Mouse (Mus musculus): ENCODE measurements around the gene Sbsn. TPM values are rescaled to one million over a fixed set of nuclear protein-coding genes. Genes with fewer than 3 reads are reported as not detected.

Sbsn gene
- polyA plus RNA-seq, 1 experiment: 0.79 TPM

GRCm38 (mm10) chr7:30758853-30759252 is 7.6 kb downstream of the Sbsn start:
- Histone ChIP-seq H3K36me3 (ENCODE audit: control insufficient read depth, insufficient read depth) (no peaks in the 10 kb centered on the region), H3K79me2 (ENCODE audit: control insufficient read depth, insufficient read depth) (no peaks in the 10 kb centered on the region), H3K4me2 (ENCODE audit: low read depth) (no peak overlapping the region), H3K4me3 (no peak overlapping the region), H3K27me3 (ENCODE audit: control insufficient read depth, insufficient read depth, insufficient read length) (peaks cover 14% of the 10 kb centered on the region), H3ac (ENCODE audit: control insufficient read depth, insufficient read length) (no peak overlapping the region)
- TF ChIP-seq USF1 (IDR thresholded peaks at IDR 0.05; ENCODE audit: low read depth) (no peak), POLR2AphosphoS2 (IDR thresholded peaks at IDR 0.05; ENCODE audit: insufficient read length, low read depth) (no peak), REST (IDR thresholded peaks at IDR 0.05; ENCODE audit: insufficient read depth, insufficient read length) (no peak), TCF12 (IDR thresholded peaks at IDR 0.05; ENCODE audit: insufficient read depth, poor library complexity, severe bottlenecking) (no peak), MYOD1 (IDR thresholded peaks at IDR 0.05; ENCODE audit: control insufficient read depth in 1 of 3, insufficient read length in 2 of 3, low read depth in 2 of 3) (no peak), CEBPB (IDR thresholded peaks at IDR 0.05; ENCODE audit: insufficient read depth, poor library complexity, severe bottlenecking) (no peak), E2F4 (IDR thresholded peaks at IDR 0.05; ENCODE audit: insufficient read depth) (no peak), MAX (IDR thresholded peaks at IDR 0.05; ENCODE audit: low read depth) (no peak), TCF3 (IDR thresholded peaks at IDR 0.05; ENCODE audit: insufficient read length, low read depth) (no peak), MYOG (IDR thresholded peaks at IDR 0.05; ENCODE audit: control insufficient read depth in 1 of 3, insufficient read depth in 1 of 3, insufficient read length in 2 of 3, low read depth in 2 of 3) (no peak), POLR2A (IDR thresholded peaks at IDR 0.05; ENCODE audit: insufficient read length, low read depth) (no peak), SRF (IDR thresholded peaks at IDR 0.05; ENCODE audit: control insufficient read depth, insufficient read length, low read depth) (no peak)

- Histone ChIP-seq H3ac (ENCODE audit: control insufficient read depth, insufficient read length) (no peak overlapping the region), H3K27me3 (ENCODE audit: control insufficient read depth, insufficient read depth, insufficient read length) (peaks cover 31% of the 10 kb centered on the region), H3K4me2 (ENCODE audit: low read depth) (no peak overlapping the region), H3K79me2 (ENCODE audit: control insufficient read depth, insufficient read depth) (no peaks in the 10 kb centered on the region), H3K36me3 (ENCODE audit: control insufficient read depth, insufficient read depth) (no peaks in the 10 kb centered on the region), H3K4me3 (no peak overlapping the region)
- TF ChIP-seq POLR2A (IDR thresholded peaks at IDR 0.05; ENCODE audit: insufficient read length, low read depth): no peak
- no peak for TF ChIP-seq MYOG (IDR thresholded peaks at IDR 0.05; ENCODE audit: control insufficient read depth in 1 of 3, insufficient read depth in 1 of 3, insufficient read length in 2 of 3, low read depth in 2 of 3)
- TF ChIP-seq TCF3 (IDR thresholded peaks at IDR 0.05; ENCODE audit: insufficient read length, low read depth): no peak
- TF ChIP-seq SRF (IDR thresholded peaks at IDR 0.05; ENCODE audit: control insufficient read depth, insufficient read length, low read depth): no peak
- no peak for TF ChIP-seq POLR2AphosphoS2 (IDR thresholded peaks at IDR 0.05; ENCODE audit: insufficient read length, low read depth)
- no peak for TF ChIP-seq USF1 (IDR thresholded peaks at IDR 0.05; ENCODE audit: low read depth)
- TF ChIP-seq MAX (IDR thresholded peaks at IDR 0.05; ENCODE audit: low read depth): no peak
- TF ChIP-seq CEBPB (IDR thresholded peaks at IDR 0.05; ENCODE audit: insufficient read depth, poor library complexity, severe bottlenecking): no peak
- TF ChIP-seq E2F4 (IDR thresholded peaks at IDR 0.05; ENCODE audit: insufficient read depth): no peak
- TF ChIP-seq TCF12 (IDR thresholded peaks at IDR 0.05; ENCODE audit: insufficient read depth, poor library complexity, severe bottlenecking): no peak
- TF ChIP-seq REST (IDR thresholded peaks at IDR 0.05; ENCODE audit: insufficient read depth, insufficient read length): no peak
- TF ChIP-seq MYOD1 (IDR thresholded peaks at IDR 0.05; ENCODE audit: control insufficient read depth in 1 of 3, insufficient read length in 2 of 3, low read depth in 2 of 3): no peak
Measured at GRCm38 (mm10) chr7:30761769-30762352, 10.6 kb downstream of the Sbsn start.

GRCm38 (mm10) chr7:30763456-30763855 is 12.2 kb downstream of the Sbsn start, which contains the start of gene Dmkn:
Gene Dmkn, plus strand, starts transcription at chr7:30763756.
- Histone ChIP-seq H3ac (ENCODE audit: control insufficient read depth, insufficient read length) (no peak within 1 kb of the TSS), H3K4me3 (no peak within 1 kb of the TSS), H3K79me2 (ENCODE audit: control insufficient read depth, insufficient read depth) (no peaks in the 10 kb centered on the region), H3K36me3 (ENCODE audit: control insufficient read depth, insufficient read depth) (no peaks in the 10 kb centered on the region), H3K27me3 (ENCODE audit: control insufficient read depth, insufficient read depth, insufficient read length) (peaks cover 31% of the 10 kb centered on the region), H3K4me2 (ENCODE audit: low read depth) (no peak within 1 kb of the TSS)
- TF ChIP-seq MYOG (IDR thresholded peaks at IDR 0.05; ENCODE audit: control insufficient read depth in 1 of 3, insufficient read depth in 1 of 3, insufficient read length in 2 of 3, low read depth in 2 of 3) (no peak), POLR2A (IDR thresholded peaks at IDR 0.05; ENCODE audit: insufficient read length, low read depth) (no peak), USF1 (IDR thresholded peaks at IDR 0.05; ENCODE audit: low read depth) (no peak), MAX (IDR thresholded peaks at IDR 0.05; ENCODE audit: low read depth) (no peak), CEBPB (IDR thresholded peaks at IDR 0.05; ENCODE audit: insufficient read depth, poor library complexity, severe bottlenecking) (no peak), REST (IDR thresholded peaks at IDR 0.05; ENCODE audit: insufficient read depth, insufficient read length) (no peak), SRF (IDR thresholded peaks at IDR 0.05; ENCODE audit: control insufficient read depth, insufficient read length, low read depth) (no peak)

GRCm38 (mm10) chr7:30765173-30765572 is 13.9 kb downstream of the Sbsn start:
- Histone ChIP-seq H3K36me3 (ENCODE audit: control insufficient read depth, insufficient read depth) (no peaks in the 10 kb centered on the region), H3ac (ENCODE audit: control insufficient read depth, insufficient read length) (no peak overlapping the region), H3K4me2 (ENCODE audit: low read depth) (no peak overlapping the region)

More at GRCm38 (mm10) chr7:30765173-30765572, 13.9 kb downstream of the Sbsn start:
- peaks cover 31% of the 10 kb centered on the region for H3K27me3 ChIP-seq (ENCODE audit: control insufficient read depth, insufficient read depth, insufficient read length)
- no peak overlapping the region for H3K4me3 ChIP-seq
- no peaks in the 10 kb centered on the region for H3K79me2 ChIP-seq (ENCODE audit: control insufficient read depth, insufficient read depth)
- TF ChIP-seq MAX (IDR thresholded peaks at IDR 0.05; ENCODE audit: low read depth): no peak
- no peak for TF ChIP-seq REST (IDR thresholded peaks at IDR 0.05; ENCODE audit: insufficient read depth, insufficient read length)
- no peak for TF ChIP-seq TCF12 (IDR thresholded peaks at IDR 0.05; ENCODE audit: insufficient read depth, poor library complexity, severe bottlenecking)
- no peak for TF ChIP-seq TCF3 (IDR thresholded peaks at IDR 0.05; ENCODE audit: insufficient read length, low read depth)
- TF ChIP-seq USF1 (IDR thresholded peaks at IDR 0.05; ENCODE audit: low read depth): no peak
- no peak for TF ChIP-seq CEBPB (IDR thresholded peaks at IDR 0.05; ENCODE audit: insufficient read depth, poor library complexity, severe bottlenecking)
- no peak for TF ChIP-seq SRF (IDR thresholded peaks at IDR 0.05; ENCODE audit: control insufficient read depth, insufficient read length, low read depth)
- TF ChIP-seq E2F4 (IDR thresholded peaks at IDR 0.05; ENCODE audit: insufficient read depth): no peak
- no peak for TF ChIP-seq MYOG (IDR thresholded peaks at IDR 0.05; ENCODE audit: control insufficient read depth in 1 of 3, insufficient read depth in 1 of 3, insufficient read length in 2 of 3, low read depth in 2 of 3)
- TF ChIP-seq POLR2A (IDR thresholded peaks at IDR 0.05; ENCODE audit: insufficient read length, low read depth): no peak
- no peak for TF ChIP-seq MYOD1 (IDR thresholded peaks at IDR 0.05; ENCODE audit: control insufficient read depth in 1 of 3, insufficient read length in 2 of 3, low read depth in 2 of 3)
- no peak for TF ChIP-seq POLR2AphosphoS2 (IDR thresholded peaks at IDR 0.05; ENCODE audit: insufficient read length, low read depth)

Measured in myocyte (in vitro differentiated cells).